Mouse (Mus musculus): ENCODE measurements around the gene Lgals2.

- TF ChIP-seq MAX (IDR thresholded peaks at IDR 0.05) (no peak), CTCF (IDR thresholded peaks at IDR 0.05; ENCODE audit: control insufficient read depth, insufficient read depth, insufficient read length) (no peak), MYOD1 (IDR thresholded peaks at IDR 0.05; ENCODE audit: control insufficient read depth, insufficient read length, low read depth) (no peak), CEBPB (IDR thresholded peaks at IDR 0.05; ENCODE audit: low read depth) (no peak), USF1 (IDR thresholded peaks at IDR 0.05; ENCODE audit: low read depth) (no peak), MYOG (IDR thresholded peaks at IDR 0.05; ENCODE audit: control insufficient read depth, extremely low read depth, insufficient read length) (no peak), FOSL1 (IDR thresholded peaks at IDR 0.05; ENCODE audit: insufficient read depth, low read length, poor library complexity, severe bottlenecking) (no peak)
Observed at GRCm38 (mm10) chr15:78900585-78901421, 45.5 kb upstream of the Lgals2 start.
